ENCODE assay signal across 8 mouse cellular contexts in the genomic region with DNA sequence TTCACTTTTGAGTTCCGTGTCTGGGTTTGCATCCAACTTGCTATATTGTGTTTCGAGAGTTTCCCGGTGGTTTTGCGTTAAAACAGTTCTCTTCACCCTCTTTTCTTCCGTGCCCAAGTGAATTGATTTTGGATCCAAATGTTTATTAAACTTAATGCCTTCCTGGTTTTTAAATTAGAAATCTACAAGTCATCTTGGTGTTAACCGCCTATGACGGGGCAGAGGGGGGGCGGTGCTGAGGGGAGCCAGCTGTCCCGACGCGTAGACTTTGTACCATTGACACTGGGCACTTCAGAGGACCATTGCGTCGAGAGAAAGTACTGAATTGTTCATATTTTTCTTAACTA.
A peak's percentile ranks its signal among the peaks of the same experiment; 100 is the strongest.
DNase-seq lines count a peak whose midpoint lies in the region; ATAC-seq and TF ChIP-seq lines count a peak whose summit lies in the region.

No protein-coding gene starts in this region.

- DNase-seq in neural tube, embryonic 11.5 days (ENCODE audit: low spot score), result peak; percentile 63
- no peak for DNase-seq in neural tube, embryonic 10.5 days (ENCODE audit: extremely low spot score, low spot score)
- peak; percentile 56 to 62 for DNase-seq in cerebellum, postnatal 10 days
- DNase-seq in heart, adult 8-10 months (ENCODE audit: low spot score), result peak; percentile 51
- DNase-seq in kidney, adult 9 months, result peak; percentile 82
- DNase-seq in lung, postnatal 0 days (ENCODE audit: low spot score), result peak; percentile 89
- peak; percentile 33 to 56 for DNase-seq in spleen, adult 18-20 months
- DNase-seq in left cerebral cortex, postnatal 36 days (ENCODE audit: low spot score in 2 of 2), result no peak

- H3K9ac ChIP-seq in neural tube, embryonic 11.5 days (ENCODE audit: low read length), result peak overlapping the region; percentile 83
- H3K9ac ChIP-seq in lung, postnatal 0 days (replicated peaks; ENCODE audit: low read depth), result peak overlapping the region; percentile 84

- ATAC-seq in neural tube, embryonic 11.5 days (ENCODE audit: insufficient read depth, low FRiP score, low TSS enrichment), result no peak
- ATAC-seq in lung, postnatal 0 days, result no peak

- peak overlapping the region; percentile 75 for H3K4me3 ChIP-seq in neural tube, embryonic 11.5 days (ENCODE audit: low read depth, low read length)
- H3K4me3 ChIP-seq in lung, postnatal 0 days (ENCODE audit: low read depth, low read length), result peak overlapping the region; percentile 67

- H3K27ac ChIP-seq in neural tube, embryonic 11.5 days (ENCODE audit: low read depth, low read length), result no peak overlapping the region
- peak overlapping the region; percentile 100 for H3K27ac ChIP-seq in lung, postnatal 0 days (ENCODE audit: low read length)

- peak overlapping the region; percentile 39 for H3K4me2 ChIP-seq in neural tube, embryonic 11.5 days (ENCODE audit: low read depth)
- peak overlapping the region; percentile 61 for H3K4me2 ChIP-seq in lung, postnatal 0 days (replicated peaks; ENCODE audit: low read depth, low read length)

- H3K27me3 ChIP-seq in neural tube, embryonic 11.5 days (ENCODE audit: control insufficient read depth, insufficient read depth, low read length), result no peaks in the 10 kb centered on the region
- H3K27me3 ChIP-seq in lung, postnatal 0 days (replicated peaks; ENCODE audit: insufficient read depth, low read length), result no peaks in the 10 kb centered on the region

- H3K9me3 ChIP-seq in neural tube, embryonic 11.5 days (ENCODE audit: control insufficient read depth, low read length), result no peaks in the 10 kb centered on the region
- H3K9me3 ChIP-seq in lung, postnatal 0 days (ENCODE audit: low read length), result no peaks in the 10 kb centered on the region

- under 1% methylated on average over 13 of the region's 13 CpGs for WGBS in neural tube, embryonic 11.5 days
- under 1% methylated on average over 13 of the region's 13 CpGs for WGBS in lung, postnatal 0 days

- TF ChIP-seq EP300 in lung, postnatal 0 days (IDR thresholded peaks at IDR 0.05), result 0 out of 2 replicates have a peak, but pooled peaks have one; percentile 38

- H3K36me3 ChIP-seq in neural tube, embryonic 11.5 days (ENCODE audit: control insufficient read depth, insufficient read depth, low read length), result no peaks in the 10 kb centered on the region
- H3K36me3 ChIP-seq in lung, postnatal 0 days (ENCODE audit: insufficient read depth, low read length), result no peaks in the 10 kb centered on the region

- peaks cover 7% of the 10 kb centered on the region for H3K4me1 ChIP-seq in neural tube, embryonic 11.5 days (ENCODE audit: control insufficient read depth, insufficient read depth, low read length)
- peaks cover 7% of the 10 kb centered on the region; the same call in 1 of the 2 replicates for H3K4me1 ChIP-seq in lung, postnatal 0 days (ENCODE audit: insufficient read depth, low read depth, low read length)

- intact Hi-C loops in left cerebral cortex, postnatal 36 days (cut with DNase I), result loop anchor here (10.0 kb wide), 1 partner anchor 298 kb away; a partner anchor contains a TSS

- TF ChIP-seq CTCF in lung, postnatal 0 days (IDR thresholded peaks at IDR 0.05), result no peak

Comparison
In these comparisons a context has a peak if more than half of its experiments do, and no peak if none do; other contexts are left out.
1. DNase-seq: peak in neural tube, embryonic 11.5 days (single experiment), cerebellum, postnatal 10 days (2 of 2), heart, adult 8-10 months (single experiment), kidney, adult 9 months (single experiment), lung, postnatal 0 days (single experiment) and spleen, adult 18-20 months (2 of 2); none in neural tube, embryonic 10.5 days (single experiment) and left cerebral cortex, postnatal 36 days (0 of 2).